Mouse (Mus musculus) embryonic facial prominence, embryonic 14.5 days (tissue): Measurements from ENCODE around the gene Hnrnpa0. TPM values are rescaled to one million over a fixed set of nuclear protein-coding genes. Genes with fewer than 3 reads are reported as not detected.

Source experiments
- ATAC-seq: fragments of 200-750 bp; cut with Nextera tagmentation; 2 replicates; pipeline ENCODE4 v1.8.0; 2017; ENCODE audit warnings: low read depth, moderate number of reproducible peaks, moderate TSS enrichment
- DNase-seq: peaks from one replicate; pipeline ENCODE4 v3.0.0-alpha.2; 2015; ENCODE audit warnings: low spot score
- H3K27ac ChIP-seq: fragments of 300-500 bp; sonication (generic); replicated peaks from 2 replicates; pipeline ENCODE4 v1.5.1; 2014; ENCODE audit warnings: low read depth, mild to moderate bottlenecking, low read length, moderate library complexity
- H3K27me3 ChIP-seq: fragments of 300-500 bp; sonication (generic); replicated peaks from 2 replicates; pipeline ENCODE4 v1.6.1; 2014; ENCODE audit warnings: low read length; ENCODE audit not compliant: control insufficient read depth, insufficient read depth
- H3K36me3 ChIP-seq: fragments of 300-500 bp; sonication (generic); 2 replicates; pipeline ENCODE4 v1.6.1; 2014; ENCODE audit warnings: low read length, mixed read lengths; ENCODE audit not compliant: control insufficient read depth, insufficient read depth
- H3K4me1 ChIP-seq: fragments of 300-500 bp; sonication (generic); 2 replicates; pipeline ENCODE4 v1.6.1; 2014; ENCODE audit warnings: antibody characterized with exemption, low read length; ENCODE audit not compliant: control insufficient read depth, insufficient read depth
- H3K4me2 ChIP-seq: fragments of 300-500 bp; sonication (generic); 2 replicates; pipeline ENCODE4 v1.6.1; 2014; ENCODE audit warnings: low read depth, mild to moderate bottlenecking, low read length, moderate library complexity, mixed read lengths
- H3K4me3 ChIP-seq: fragments of 300-500 bp; sonication (generic); 2 replicates; pipeline ENCODE4 v1.5.1; 2014; ENCODE audit warnings: low read depth, mild to moderate bottlenecking, low read length
- H3K9ac ChIP-seq: fragments of 300-500 bp; sonication (generic); 2 replicates; pipeline ENCODE4 v1.6.1; 2014; ENCODE audit warnings: low read depth, mild to moderate bottlenecking, low read length, moderate library complexity, mixed read lengths
- H3K9me3 ChIP-seq: fragments of 300-500 bp; sonication (generic); 2 replicates; pipeline ENCODE4 v1.6.1; 2016; ENCODE audit warnings: low read length; ENCODE audit not compliant: control insufficient read depth
- WGBS: fragments of 180-500 bp; shearing (Covaris S2); extraction: QIAGEN DNeasy Blood & Tissue Kit; methylation state at CpG from one replicate; pipeline ENCODE4 v1.1.7; 2014; 5-methylcytosine and 5-hydroxymethylcytosine counted together
- polyA plus RNA-seq: library from polyadenylated mRNA; unstranded; fragments of >200 nt; fragmentation: Nextera tagmentation; extraction: Ambion mirVana; gene quantifications from 2 replicates; pipeline ENCODE4 v1.2.1, GENCODE M21; 2014

Gene Hnrnpa0
- polyA plus RNA-seq, 1 experiment from 2014 or later, result 41.5 TPM

DNA sequence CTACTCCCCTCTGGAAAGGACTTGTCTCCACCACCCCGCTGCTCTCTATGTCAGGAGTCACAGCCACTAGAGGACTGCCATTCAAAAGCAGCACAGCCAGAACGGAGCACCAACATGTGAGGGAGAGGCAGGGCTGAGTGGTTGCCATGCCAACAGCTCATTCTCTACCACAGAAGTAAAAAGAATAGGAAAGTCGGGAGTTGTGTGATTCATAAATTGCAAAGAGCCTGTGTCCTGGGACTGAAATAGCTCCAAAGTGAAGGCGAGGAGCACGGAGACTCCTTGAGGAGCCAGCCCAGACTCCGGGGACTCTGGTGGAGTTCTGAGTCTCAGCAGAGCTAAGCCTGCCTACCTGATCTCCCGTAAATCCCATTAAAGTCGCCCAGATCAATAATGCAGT is 37.7 kb downstream of the Hnrnpa0 start:
- Histone ChIP-seq H3K27ac (no peak overlapping the region), H3K9ac (no peak overlapping the region), H3K4me3 (no peak overlapping the region), H3K36me3 (no peaks in the 10 kb centered on the region; the same call in 1 of the 2 replicates), H3K4me2 (no peak overlapping the region), H3K27me3 (no peaks in the 10 kb centered on the region), H3K4me1 (no peaks in the 10 kb centered on the region), H3K9me3 (no peaks in the 10 kb centered on the region)
- 49% methylated on average over 8 of the region's 8 CpGs for WGBS
- ATAC-seq (no peak), DNase-seq (peak; percentile 18)

DNA sequence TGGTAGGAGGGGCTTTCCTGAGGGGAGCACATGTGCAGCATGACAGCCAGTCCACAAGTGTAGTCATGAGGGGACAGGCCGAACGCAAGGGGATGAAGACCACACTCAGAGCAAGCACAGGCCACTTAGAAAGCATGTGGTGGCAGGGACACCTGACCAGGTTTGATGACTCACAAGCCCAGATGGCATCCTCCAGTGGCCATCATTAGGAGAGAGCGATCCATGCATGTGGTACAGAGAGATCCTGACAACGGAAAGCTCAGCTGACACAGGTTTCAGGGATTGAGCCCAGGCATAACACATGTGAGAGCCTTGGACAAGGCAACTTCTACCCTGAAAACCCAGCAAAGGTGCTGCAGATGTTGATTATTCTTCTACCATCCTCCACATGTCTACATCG is 44.0 kb downstream of the Hnrnpa0 start:
- Histone ChIP-seq H3K4me3 (no peak overlapping the region), H3K27ac (no peak overlapping the region), H3K9ac (no peak overlapping the region), H3K4me1 (no peaks in the 10 kb centered on the region), H3K36me3 (no peaks in the 10 kb centered on the region), H3K27me3 (no peaks in the 10 kb centered on the region), H3K4me2 (no peak overlapping the region), H3K9me3 (no peaks in the 10 kb centered on the region)
- ATAC-seq, result no peak
- no peak for DNase-seq
- 82% methylated on average over 5 of the region's 5 CpGs for WGBS

DNA sequence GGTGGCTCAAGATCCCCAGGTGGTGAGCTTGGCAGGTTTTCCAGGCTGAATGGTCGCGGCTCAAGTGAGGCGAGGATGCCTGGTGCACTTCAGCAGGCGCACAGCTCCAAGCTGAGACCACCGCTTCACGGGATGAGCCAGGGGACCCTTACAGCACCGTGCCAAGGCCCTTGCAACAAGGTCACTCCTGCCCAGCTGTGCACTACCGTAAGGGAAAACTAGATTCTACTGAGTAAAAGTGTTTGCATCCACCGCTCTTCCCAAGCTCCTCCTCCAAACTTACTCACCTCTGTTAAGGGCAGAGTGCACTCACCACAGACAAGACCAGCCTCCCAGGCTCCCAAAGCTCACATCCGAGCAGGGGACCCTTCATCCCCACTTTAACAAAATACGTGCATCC is 44.8 kb downstream of the Hnrnpa0 start:
- H3K9ac ChIP-seq, result no peak overlapping the region

DNA sequence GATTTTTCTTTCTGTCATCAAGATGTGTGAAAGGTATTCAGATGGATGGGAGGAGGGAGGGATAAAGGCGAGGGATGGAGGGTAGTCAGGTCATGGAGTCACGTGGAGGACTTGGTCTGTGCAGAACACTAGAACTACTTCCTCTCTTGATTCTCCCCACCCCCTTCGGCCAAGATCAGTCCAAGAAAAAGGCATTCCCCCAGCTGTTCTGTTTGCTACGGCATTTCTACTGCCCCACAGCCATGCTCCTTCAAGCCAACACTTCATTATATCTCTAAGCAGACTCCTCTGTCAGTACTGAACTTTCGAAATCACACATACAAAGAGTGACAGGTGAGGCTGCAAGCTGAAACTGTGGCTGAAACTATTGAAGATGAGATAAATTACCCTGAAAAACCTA is 45.3 kb downstream of the Hnrnpa0 start:
- H3K27me3 ChIP-seq, result no peaks in the 10 kb centered on the region
- H3K4me2 ChIP-seq, result no peak overlapping the region
- H3K4me1 ChIP-seq, result no peaks in the 10 kb centered on the region
- H3K4me3 ChIP-seq, result no peak overlapping the region
- H3K9me3 ChIP-seq, result no peaks in the 10 kb centered on the region
- H3K27ac ChIP-seq, result no peak overlapping the region
- DNase-seq (no peak), ATAC-seq (no peak)
- WGBS, result 60% methylated on average over 5 of the region's 5 CpGs
- no peak overlapping the region for H3K9ac ChIP-seq
- H3K36me3 ChIP-seq, result no peaks in the 10 kb centered on the region

More for the DNA sequence above, 44.8 kb downstream of the Hnrnpa0 start:
- 76% methylated on average over 11 of the region's 11 CpGs for WGBS
- Histone ChIP-seq H3K9me3 (no peaks in the 10 kb centered on the region), H3K4me1 (no peaks in the 10 kb centered on the region), H3K4me2 (no peak overlapping the region), H3K36me3 (no peaks in the 10 kb centered on the region), H3K4me3 (no peak overlapping the region), H3K27ac (no peak overlapping the region), H3K27me3 (no peaks in the 10 kb centered on the region)
- ATAC-seq (no peak), DNase-seq (no peak)

DNA sequence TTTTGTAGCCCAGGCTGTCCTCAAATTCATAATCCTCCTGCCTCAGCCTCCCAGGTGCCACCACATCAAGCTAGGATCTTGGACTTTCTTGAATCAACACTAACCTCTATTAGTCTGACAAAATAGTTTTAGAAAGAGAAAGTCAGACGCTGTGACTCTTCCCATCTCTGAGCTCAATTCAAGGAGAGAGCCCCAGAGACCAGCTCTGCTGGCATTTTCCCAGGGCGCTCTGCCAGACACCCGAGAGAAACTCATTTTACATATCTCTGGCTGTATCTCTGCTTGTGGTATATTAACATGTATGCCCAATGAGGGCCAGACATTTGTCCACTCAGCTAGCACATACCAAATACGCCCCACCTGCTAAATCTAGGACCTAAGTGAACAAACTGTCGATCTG is 50.0 kb downstream of the Hnrnpa0 start:
- H3K27me3 ChIP-seq, result no peaks in the 10 kb centered on the region
- H3K4me3 ChIP-seq, result no peak overlapping the region
- H3K9me3 ChIP-seq, result no peaks in the 10 kb centered on the region
- H3K9ac ChIP-seq, result no peak overlapping the region
- H3K4me1 ChIP-seq, result no peaks in the 10 kb centered on the region
- no peaks in the 10 kb centered on the region for H3K36me3 ChIP-seq
- 85% methylated on average over 5 of the region's 5 CpGs for WGBS
- DNase-seq (no peak), ATAC-seq (no peak)
- no peak overlapping the region for H3K4me2 ChIP-seq
- no peak overlapping the region for H3K27ac ChIP-seq

Other genes with a start within 250 kb of the Hnrnpa0 start
- gene Spock1, start 220.2 kb downstream of the Hnrnpa0 start, polyA plus RNA-seq, result 11.8 and 12.5 TPM in 2 replicates
- 3.2 and 3.4 TPM in 2 replicates for gene Klhl3, start 15.0 kb downstream of the Hnrnpa0 start, polyA plus RNA-seq
- 29.8 and 31.3 TPM in 2 replicates for gene Idnk, start 29.1 kb upstream of the Hnrnpa0 start, polyA plus RNA-seq
- gene Ubqln1, start 87.1 kb upstream of the Hnrnpa0 start, polyA plus RNA-seq, result 89.4 and 91.9 TPM in 2 replicates
- 26.3 and 28.6 TPM in 2 replicates for gene Gkap1, start 147.1 kb upstream of the Hnrnpa0 start, polyA plus RNA-seq
- gene Kif27, start 230.6 kb upstream of the Hnrnpa0 start, polyA plus RNA-seq, result 0.98 and 1.7 TPM in 2 replicates